In genomic region chr5:137377603-137378002, GRCm38 (mm10) we compare ENCODE assay signal across 14 mouse cellular contexts. TPM values are rescaled to one million over a fixed set of nuclear protein-coding genes. Genes with fewer than 3 reads are reported as not detected.
DNase-seq lines count a peak whose midpoint lies in the region; ATAC-seq and TF ChIP-seq lines count a peak whose summit lies in the region.
"Had no signal": no experiment of that assay in that cellular context is flagged by ENCODE, and none has a peak within 500 bp of the region (broad histone marks: within the 10 kb centered on the region; RNA-seq: fewer than 3 reads in every experiment).

No protein-coding gene starts in this region.

- H3K4me1 ChIP-seq in heart, embryonic 13.5 days, result peaks cover 32% of the 10 kb centered on the region
- H3K4me1 ChIP-seq in lung, embryonic 16.5 days (replicated peaks; ENCODE audit: control insufficient read depth, insufficient read depth, low read length), result peaks cover 19% of the 10 kb centered on the region
- H3K4me1 ChIP-seq in heart, postnatal 0 days (ENCODE audit: control insufficient read depth, insufficient read depth), result peaks cover 11% of the 10 kb centered on the region
- peaks cover 10% of the 10 kb centered on the region for H3K4me1 ChIP-seq in stomach, embryonic 15.5 days

- DNase-seq in heart, adult 18-20 months, result no peak
- no peak for DNase-seq in lung, adult 18-20 months
- DNase-seq in heart, postnatal 0 days (ENCODE audit: low spot score), result no peak
- no peak for DNase-seq in frontal cortex, adult 2 months (ENCODE audit: extremely low spot score in 1 of 2, low spot score in 1 of 2)
- no peak for DNase-seq in gastrocnemius, adult 8-10 months (ENCODE audit: low spot score in 2 of 2)
- DNase-seq: cerebellum, postnatal 14 days; gastrocnemius, adult 2 months; left cerebral cortex, postnatal 4 days; lung, postnatal 36 days; thymus, adult 18-20 months had no signal

- TF ChIP-seq CTCF in heart, postnatal 0 days (IDR thresholded peaks at IDR 0.05; ENCODE audit: low read depth), result no peak

- no peak for TF ChIP-seq EP300 in heart, postnatal 0 days (IDR thresholded peaks at IDR 0.05; ENCODE audit: low read depth)

- H3K36me3 ChIP-seq in heart, embryonic 13.5 days, result peaks cover 34% of the 10 kb centered on the region
- H3K36me3 ChIP-seq in lung, embryonic 16.5 days (ENCODE audit: control insufficient read depth, insufficient read depth, low read length), result peaks cover 22% of the 10 kb centered on the region
- H3K36me3 ChIP-seq in heart, postnatal 0 days (replicated peaks; ENCODE audit: control insufficient read depth, insufficient read depth, low read length), result peaks cover 21% of the 10 kb centered on the region
- H3K36me3 ChIP-seq in stomach, embryonic 15.5 days, result peaks cover 24% of the 10 kb centered on the region
- H3K36me3 ChIP-seq: hindbrain, embryonic 15.5 days had no signal

- H3K27me3 ChIP-seq in heart, embryonic 13.5 days (replicated peaks), result no peaks in the 10 kb centered on the region
- H3K27me3 ChIP-seq in lung, embryonic 16.5 days (ENCODE audit: control insufficient read depth, insufficient read depth, low read depth, low read length), result no peaks in the 10 kb centered on the region
- H3K27me3 ChIP-seq in heart, postnatal 0 days (ENCODE audit: control insufficient read depth, insufficient read depth, low read length), result no peaks in the 10 kb centered on the region
- H3K27me3 ChIP-seq in stomach, embryonic 15.5 days (replicated peaks), result no peaks in the 10 kb centered on the region
- H3K27me3 ChIP-seq: hindbrain, embryonic 15.5 days had no signal

- 0 out of 2 replicates have a peak overlapping the region, but pooled peaks have one; percentile 28 for H3K27ac ChIP-seq in heart, embryonic 13.5 days (replicated peaks)
- no peak overlapping the region for H3K27ac ChIP-seq in lung, embryonic 16.5 days (ENCODE audit: low read length)
- H3K27ac ChIP-seq in heart, postnatal 0 days (ENCODE audit: low read depth), result no peak overlapping the region
- no peak overlapping the region for H3K27ac ChIP-seq in stomach, embryonic 15.5 days
- H3K27ac ChIP-seq: gastrocnemius, adult 2 months; hindbrain, embryonic 15.5 days had no signal

- no peaks in the 10 kb centered on the region for H3K9me3 ChIP-seq in heart, embryonic 13.5 days
- H3K9me3 ChIP-seq in lung, embryonic 16.5 days (ENCODE audit: control insufficient read depth, low read length), result no peaks in the 10 kb centered on the region
- no peaks in the 10 kb centered on the region for H3K9me3 ChIP-seq in heart, postnatal 0 days (replicated peaks; ENCODE audit: control insufficient read depth, low read length)
- H3K9me3 ChIP-seq in stomach, embryonic 15.5 days, result no peaks in the 10 kb centered on the region
- H3K9me3 ChIP-seq: hindbrain, embryonic 15.5 days had no signal

- peak overlapping the region; percentile 53 for H3K4me2 ChIP-seq in heart, embryonic 13.5 days
- H3K4me2 ChIP-seq in lung, embryonic 16.5 days (ENCODE audit: low read depth, low read length), result peak overlapping the region; percentile 36
- H3K4me2 ChIP-seq in heart, postnatal 0 days (ENCODE audit: low read depth, low read length), result peak overlapping the region; percentile 27; the same call in 1 of the 2 replicates
- peak overlapping the region; percentile 30; the same call in 1 of the 2 replicates for H3K4me2 ChIP-seq in stomach, embryonic 15.5 days
- H3K4me2 ChIP-seq: hindbrain, embryonic 15.5 days had no signal

- peak overlapping the region; percentile 64 for H3K9ac ChIP-seq in heart, embryonic 13.5 days
- 0 out of 2 replicates have a peak overlapping the region, but pooled peaks have one; percentile 33 for H3K9ac ChIP-seq in lung, embryonic 16.5 days (ENCODE audit: low read length)
- no peak overlapping the region for H3K9ac ChIP-seq in heart, postnatal 0 days (replicated peaks; ENCODE audit: low read depth, low read length)
- no peak overlapping the region for H3K9ac ChIP-seq in stomach, embryonic 15.5 days
- H3K9ac ChIP-seq: hindbrain, embryonic 15.5 days had no signal

- WGBS in heart, embryonic 13.5 days, result 32% methylated on average over 10 of the region's 15 CpGs
- WGBS in lung, embryonic 16.5 days, result 17% methylated on average over 12 of the region's 15 CpGs
- 19% methylated on average over 10 of the region's 15 CpGs for WGBS in heart, postnatal 0 days
- WGBS in stomach, embryonic 15.5 days, result 22% methylated on average over 10 of the region's 15 CpGs

- ATAC-seq in heart, embryonic 13.5 days (ENCODE audit: extremely low read depth, insufficient number of reproducible peaks, low FRiP score, low TSS enrichment), result no peak
- ATAC-seq in lung, embryonic 16.5 days (ENCODE audit: low read depth), result no peak
- ATAC-seq in heart, postnatal 0 days (ENCODE audit: insufficient read depth, low read depth), result no peak
- no peak for ATAC-seq in stomach, embryonic 15.5 days (ENCODE audit: insufficient read depth, low FRiP score, low read depth)

- no peak overlapping the region for H3K4me3 ChIP-seq in heart, embryonic 13.5 days
- H3K4me3 ChIP-seq in lung, embryonic 16.5 days (ENCODE audit: low read length), result no peak overlapping the region
- no peak overlapping the region for H3K4me3 ChIP-seq in heart, postnatal 0 days (ENCODE audit: low read depth, low read length)
- H3K4me3 ChIP-seq in stomach, embryonic 15.5 days (replicated peaks), result no peak overlapping the region
- H3K4me3 ChIP-seq: gastrocnemius, adult 2 months; hindbrain, embryonic 15.5 days had no signal

RNA-seq across cellular contexts. Expression of gene Ephb4, which starts 27.7 kb away (rescaled TPM):
- 33.1 and 37.6 TPM in 2 replicates for polyA plus RNA-seq in heart, embryonic 13.5 days (2015; fragmentation: Nextera tagmentation; extraction: Ambion mirVana)
- total RNA-seq in heart, adult 18-20 months (2021), result 10 to 100 TPM; 37.1 to 38.8 TPM
- polyA plus RNA-seq in lung, embryonic 16.5 days (2015; fragmentation: Nextera tagmentation; extraction: Ambion mirVana), result 50.7 and 56.9 TPM in 2 replicates
- total RNA-seq in heart, postnatal 0 days (2014; rRNA removed; ENCODE audit: low replicate concordance), result 99.2 and 113 TPM in 2 replicates
- polyA plus RNA-seq in heart, postnatal 0 days (2015; fragmentation: Nextera tagmentation; extraction: Ambion mirVana), result 20.4 and 23.1 TPM in 2 replicates
- polyA plus RNA-seq in stomach, embryonic 15.5 days (2015; fragmentation: Nextera tagmentation; extraction: Ambion mirVana), result 35.5 and 41.4 TPM in 2 replicates
- 5.6 and 6.0 TPM in 2 replicates for polyA plus RNA-seq in frontal cortex, adult 2 months (2012; rRNA removed)
- 10 to 100 TPM in 1 of 4 experiments, 1 to 10 TPM in 3; 6.9 to 10.7 (median 8.6) TPM for total RNA-seq in gastrocnemius, adult 8-10 months (2022)

RNA-seq across cellular contexts. Expression of gene Slc12a9, which starts 44.2 kb away (rescaled TPM):
- polyA plus RNA-seq in heart, embryonic 13.5 days (2015; fragmentation: Nextera tagmentation; extraction: Ambion mirVana), result 8.1 and 8.7 TPM in 2 replicates
- 1 to 10 TPM; 1.5 to 1.8 TPM for total RNA-seq in heart, adult 18-20 months (2021)
- 11.6 and 12.5 TPM in 2 replicates for polyA plus RNA-seq in lung, embryonic 16.5 days (2015; fragmentation: Nextera tagmentation; extraction: Ambion mirVana)
- total RNA-seq in heart, postnatal 0 days (2014; rRNA removed; ENCODE audit: low replicate concordance), result 7.3 and 14.8 TPM in 2 replicates
- 4.0 and 4.5 TPM in 2 replicates for polyA plus RNA-seq in heart, postnatal 0 days (2015; fragmentation: Nextera tagmentation; extraction: Ambion mirVana)
- polyA plus RNA-seq in stomach, embryonic 15.5 days (2015; fragmentation: Nextera tagmentation; extraction: Ambion mirVana), result 13.0 and 14.5 TPM in 2 replicates
- 32.6 and 34.6 TPM in 2 replicates for polyA plus RNA-seq in frontal cortex, adult 2 months (2012; rRNA removed)
- 1 to 10 TPM; 1.7 to 3.6 (median 1.9) TPM for total RNA-seq in gastrocnemius, adult 8-10 months (2022)

Comparison
In these comparisons a context has a peak if more than half of its experiments do, and no peak if none do; other contexts are left out.
1. H3K9ac ChIP-seq: peak in heart, embryonic 13.5 days (single experiment) and lung, embryonic 16.5 days (single experiment); none in heart, postnatal 0 days (single experiment) and stomach, embryonic 15.5 days (single experiment).
2. Peak in every context shown above with its lines, with median percentiles within 50 percentile points of each other: H3K4me2 ChIP-seq.